ENCODE assay signal across 8 mouse cellular contexts in the genomic region with DNA sequence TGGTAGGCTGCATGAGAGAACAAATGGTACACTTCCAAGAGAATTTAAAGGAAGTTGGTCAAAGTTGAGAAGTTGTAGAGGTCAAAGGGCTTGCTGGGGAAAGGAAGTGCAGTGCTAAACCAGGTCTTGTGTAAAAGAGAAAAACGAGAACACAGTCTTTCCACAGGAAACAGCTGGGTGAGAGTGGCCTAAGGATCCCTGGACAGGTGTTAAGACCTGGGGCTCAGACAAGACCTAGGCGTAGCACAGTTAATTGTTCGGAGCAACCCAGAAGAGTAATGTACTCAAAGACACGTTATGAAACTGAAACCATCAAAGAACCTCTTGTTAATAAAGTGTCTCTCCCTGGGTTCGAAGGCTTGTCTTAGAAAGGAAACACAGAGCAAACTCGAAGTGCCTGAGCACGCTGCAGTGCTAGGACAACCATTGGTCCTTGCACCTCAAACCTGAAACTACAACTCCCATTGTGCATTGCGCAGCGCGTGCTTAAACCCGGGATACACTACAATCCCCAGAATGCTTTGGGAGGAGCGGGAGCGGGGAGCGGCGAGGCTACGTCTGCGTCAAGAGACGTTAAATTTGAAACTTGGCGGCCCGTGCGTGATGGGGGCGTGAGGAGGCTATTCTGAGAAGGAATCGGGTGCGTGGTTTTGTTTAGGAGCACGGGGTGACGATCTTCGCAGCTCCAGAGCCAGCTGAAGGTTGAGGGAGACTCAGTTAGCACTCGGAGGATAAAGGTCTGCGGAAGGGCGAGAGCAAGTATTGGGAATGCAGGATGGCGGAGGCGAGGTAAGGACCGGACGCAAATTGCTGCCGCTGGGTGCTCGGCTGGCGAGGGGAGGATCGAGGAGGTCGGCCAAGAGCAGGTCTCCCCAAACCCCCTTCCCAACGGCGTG. TPM values are rescaled to one million over a fixed set of nuclear protein-coding genes. Genes with fewer than 3 reads are reported as not detected.
A peak's percentile ranks its signal among the peaks of the same experiment; 100 is the strongest.
DNase-seq lines count a peak whose midpoint lies in the region; ATAC-seq and TF ChIP-seq lines count a peak whose summit lies in the region.

A gene (plus strand): TSS at position 539 of the 896 bp plus-strand sequence.

- peak within 1 kb of the TSS; percentile 77 for H3K4me2 ChIP-seq in forebrain, embryonic 13.5 days
- H3K4me2 ChIP-seq in liver, postnatal 0 days (ENCODE audit: low read depth, low read length) = peak within 1 kb of the TSS; percentile 89
- H3K4me2 ChIP-seq in neural tube, embryonic 14.5 days (ENCODE audit: low read depth, low read length) = peak within 1 kb of the TSS; percentile 73

- TF ChIP-seq POLR2A in ES-Bruce4 (IDR thresholded peaks at IDR 0.05; ENCODE audit: insufficient read depth, low read length) = peak; percentile 30

- no peaks in the 10 kb centered on the region for H3K9me3 ChIP-seq in ES-Bruce4 (replicated peaks; ENCODE audit: control insufficient read depth, insufficient read depth, low read length, poor library complexity, severe bottlenecking)
- no peaks in the 10 kb centered on the region for H3K9me3 ChIP-seq in forebrain, embryonic 13.5 days (replicated peaks)
- H3K9me3 ChIP-seq in liver, postnatal 0 days (ENCODE audit: low read length) = no peaks in the 10 kb centered on the region
- no peaks in the 10 kb centered on the region for H3K9me3 ChIP-seq in neural tube, embryonic 14.5 days (ENCODE audit: control insufficient read depth, low read length)

- peak within 1 kb of the TSS; percentile 62 for H3K9ac ChIP-seq in ES-Bruce4 (ENCODE audit: low read depth, poor library complexity, severe bottlenecking)
- H3K9ac ChIP-seq in forebrain, embryonic 13.5 days = peak within 1 kb of the TSS; percentile 75
- peak within 1 kb of the TSS; percentile 91 for H3K9ac ChIP-seq in liver, postnatal 0 days (replicated peaks)
- peak within 1 kb of the TSS; percentile 51 for H3K9ac ChIP-seq in neural tube, embryonic 14.5 days (replicated peaks; ENCODE audit: low read depth, low read length)

- peaks cover 6% of the 10 kb centered on the region for H3K4me1 ChIP-seq in ES-Bruce4 (ENCODE audit: control insufficient read depth, insufficient read depth, low read length)
- peaks cover 31% of the 10 kb centered on the region for H3K4me1 ChIP-seq in forebrain, embryonic 13.5 days
- H3K4me1 ChIP-seq in liver, postnatal 0 days (ENCODE audit: insufficient read depth) = peaks cover 15% of the 10 kb centered on the region
- H3K4me1 ChIP-seq in neural tube, embryonic 14.5 days (ENCODE audit: control insufficient read depth, insufficient read depth, low read length) = peaks cover 7% of the 10 kb centered on the region; the same call in 1 of the 2 replicates

- peak; percentile 95 to 96 for DNase-seq in heart, postnatal 10 days
- peak; percentile 92 for DNase-seq in large intestine, adult 2 months (ENCODE audit: low read depth, low spot score)
- DNase-seq in liver, postnatal 0 days = peak; percentile 93
- DNase-seq in testis, postnatal 10 days (ENCODE audit: low spot score) = peak; percentile 92

- ATAC-seq in cerebellum, adult (ENCODE audit: insufficient number of reproducible peaks, low FRiP score, low TSS enrichment) = peak; percentile 99
- peak; percentile 100 for ATAC-seq in forebrain, embryonic 13.5 days
- peak; percentile 97 for ATAC-seq in liver, postnatal 0 days
- peak; percentile 99 for ATAC-seq in neural tube, embryonic 14.5 days (ENCODE audit: low read depth)

- H3K27ac ChIP-seq in ES-Bruce4 (ENCODE audit: insufficient read depth, low read length) = no peak within 1 kb of the TSS
- 0 out of 2 replicates have a peak within 1 kb of the TSS, but pooled peaks have one; percentile 14 for H3K27ac ChIP-seq in forebrain, embryonic 13.5 days
- H3K27ac ChIP-seq in liver, postnatal 0 days (ENCODE audit: low read depth) = peak within 1 kb of the TSS; percentile 46
- no peak within 1 kb of the TSS for H3K27ac ChIP-seq in neural tube, embryonic 14.5 days (ENCODE audit: low read depth, low read length)

- TF ChIP-seq CTCF in ES-Bruce4 (IDR thresholded peaks at IDR 0.05; ENCODE audit: low read depth, low read length) = no peak
- TF ChIP-seq CTCF in liver, postnatal 0 days (IDR thresholded peaks at IDR 0.05; ENCODE audit: low read depth) = no peak

- WGBS in forebrain, embryonic 13.5 days = 5% methylated on average over 41 of the region's 41 CpGs
- 5% methylated on average over 41 of the region's 41 CpGs for WGBS in large intestine, adult 2 months
- WGBS in liver, postnatal 0 days (ENCODE audit: insufficient replicate concordance) = 5% methylated on average over 41 of the region's 41 CpGs
- 7% methylated on average over 41 of the region's 41 CpGs for WGBS in neural tube, embryonic 14.5 days

- intact Hi-C loops in heart, postnatal 10 days (cut with DNase I) = loop anchor here (2.0 kb wide), 1 partner anchor 49 kb away; a partner anchor contains a TSS

- H3K36me3 ChIP-seq in ES-Bruce4 (ENCODE audit: control insufficient read depth, insufficient read depth, low read length, poor library complexity, severe bottlenecking) = peaks cover 26% of the 10 kb centered on the region
- peaks cover 23% of the 10 kb centered on the region; the same call in 1 of the 2 replicates for H3K36me3 ChIP-seq in forebrain, embryonic 13.5 days (ENCODE audit: poor library complexity, severe bottlenecking)
- peaks cover 18% of the 10 kb centered on the region for H3K36me3 ChIP-seq in liver, postnatal 0 days (replicated peaks; ENCODE audit: insufficient read depth, low read length)
- H3K36me3 ChIP-seq in neural tube, embryonic 14.5 days (ENCODE audit: control insufficient read depth, insufficient read depth, low read length) = no peaks in the 10 kb centered on the region

- H3K27me3 ChIP-seq in ES-Bruce4 (ENCODE audit: control insufficient read depth, insufficient read depth, low read length, poor library complexity, severe bottlenecking) = no peaks in the 10 kb centered on the region
- H3K27me3 ChIP-seq in forebrain, embryonic 13.5 days = no peaks in the 10 kb centered on the region
- H3K27me3 ChIP-seq in liver, postnatal 0 days (ENCODE audit: insufficient read depth, low read length) = no peaks in the 10 kb centered on the region
- H3K27me3 ChIP-seq in neural tube, embryonic 14.5 days (ENCODE audit: control insufficient read depth, insufficient read depth, low read length) = no peaks in the 10 kb centered on the region

- peak within 1 kb of the TSS; percentile 88 for H3K4me3 ChIP-seq in ES-Bruce4 (ENCODE audit: low read depth, low read length)
- H3K4me3 ChIP-seq in forebrain, embryonic 13.5 days = peak within 1 kb of the TSS; percentile 70
- peak within 1 kb of the TSS; percentile 91 for H3K4me3 ChIP-seq in liver, postnatal 0 days (ENCODE audit: low read depth, low read length)
- H3K4me3 ChIP-seq in neural tube, embryonic 14.5 days (ENCODE audit: low read depth, low read length) = peak within 1 kb of the TSS; percentile 49

- 0 out of 2 replicates have a peak, but pooled peaks have one; percentile 18 for TF ChIP-seq EP300 in ES-Bruce4 (IDR thresholded peaks at IDR 0.05; ENCODE audit: insufficient read depth, low read depth, low read length)
- no peak for TF ChIP-seq EP300 in liver, postnatal 0 days (IDR thresholded peaks at IDR 0.05; ENCODE audit: low read depth)

RNA-seq across cellular contexts. Expression of the gene that starts here (rescaled TPM):
- 189 TPM in 2 replicates for polyA plus RNA-seq in ES-Bruce4 (2011; ENCODE audit: insufficient read depth, insufficient read length, low read depth, missing spikeins)
- 80.7 and 85.2 TPM in 2 replicates for polyA plus RNA-seq in forebrain, embryonic 13.5 days (2015; fragmentation: Nextera tagmentation; extraction: Ambion mirVana)
- total RNA-seq in heart, postnatal 10 days (2021) = 10 to 100 TPM; 15.4 to 15.9 TPM
- polyA plus RNA-seq in large intestine, adult 2 months (2012; rRNA removed) = 12.4 and 14.2 TPM in 2 replicates
- 12.7 and 15.7 TPM in 2 replicates for polyA plus RNA-seq in liver, postnatal 0 days (2015; fragmentation: Nextera tagmentation; extraction: Ambion mirVana)
- 4.3 and 8.8 TPM in 2 replicates for polyA plus RNA-seq in neural tube, embryonic 14.5 days (2014; fragmentation: Nextera tagmentation; extraction: Ambion mirVana)

Comparison
In these comparisons a context has a peak if more than half of its experiments do, and no peak if none do; other contexts are left out.
1. H3K27ac ChIP-seq: peak in forebrain, embryonic 13.5 days (single experiment) and liver, postnatal 0 days (single experiment); none in ES-Bruce4 (single experiment) and neural tube, embryonic 14.5 days (single experiment).
2. Peak in every context shown above with its lines, with median percentiles within 50 percentile points of each other: H3K4me3 ChIP-seq, H3K9ac ChIP-seq, ATAC-seq, H3K4me2 ChIP-seq and DNase-seq.